ENCODE assay signal across 31 mouse cellular contexts in the genomic region with DNA sequence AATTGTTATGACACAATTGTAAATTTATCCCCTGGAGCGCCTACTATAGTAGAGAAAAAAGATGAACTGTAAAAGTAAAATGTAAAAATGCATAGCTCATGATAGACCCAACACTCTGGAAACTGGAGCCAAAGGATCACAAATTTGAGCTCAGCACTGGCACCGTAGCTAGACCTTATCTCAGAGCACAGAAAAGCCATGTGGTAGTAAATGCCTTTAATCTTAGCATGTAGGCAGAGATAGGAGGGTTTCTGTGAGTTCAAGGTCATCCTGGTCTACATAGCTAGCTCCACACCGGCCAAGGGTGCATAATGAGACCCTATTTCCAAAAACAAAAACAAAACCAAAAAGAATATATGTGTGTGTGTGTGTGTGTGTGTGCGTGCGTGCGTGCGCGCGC.
DNase-seq lines count a peak whose midpoint lies in the region; ATAC-seq and TF ChIP-seq lines count a peak whose summit lies in the region.
"Had no signal": no experiment of that assay in that cellular context is flagged by ENCODE, and none has a peak within 500 bp of the region (broad histone marks: within the 10 kb centered on the region; RNA-seq: fewer than 3 reads in every experiment).

No protein-coding gene starts in this region.

- no peaks in the 10 kb centered on the region for H3K36me3 ChIP-seq in liver, embryonic 13.5 days
- H3K36me3 ChIP-seq in midbrain, embryonic 11.5 days (ENCODE audit: control insufficient read depth, insufficient read depth, low read length) = no peaks in the 10 kb centered on the region
- H3K36me3 ChIP-seq in midbrain, postnatal 0 days (ENCODE audit: insufficient read depth, low read length) = no peaks in the 10 kb centered on the region
- no peaks in the 10 kb centered on the region for H3K36me3 ChIP-seq in kidney, embryonic 16.5 days (ENCODE audit: insufficient read depth, low read length)
- H3K36me3 ChIP-seq: embryonic facial prominence, embryonic 10.5 days; embryonic facial prominence, embryonic 13.5 days; forebrain, embryonic 12.5 days; forebrain, embryonic 15.5 days; G1E; heart, embryonic 12.5 days; heart, embryonic 15.5 days had no signal

- no peak overlapping the region for H3K4me3 ChIP-seq in liver, embryonic 13.5 days (replicated peaks)
- H3K4me3 ChIP-seq in midbrain, embryonic 11.5 days (ENCODE audit: low read depth, low read length) = no peak overlapping the region
- no peak overlapping the region for H3K4me3 ChIP-seq in midbrain, postnatal 0 days (ENCODE audit: low read depth, low read length)
- no peak overlapping the region for H3K4me3 ChIP-seq in kidney, embryonic 16.5 days (ENCODE audit: low read length)
- H3K4me3 ChIP-seq: embryonic facial prominence, embryonic 10.5 days; embryonic facial prominence, embryonic 13.5 days; erythroblast, embryonic 14.5 days; forebrain, embryonic 12.5 days; forebrain, embryonic 15.5 days; gastrocnemius, adult 2 months; heart, embryonic 12.5 days; heart, embryonic 15.5 days had no signal

- no peak for DNase-seq in liver, embryonic 13.5 days
- no peak for DNase-seq in liver
- DNase-seq in midbrain, embryonic 11.5 days (ENCODE audit: low spot score, missing footprints) = peak; percentile 21
- no peak for DNase-seq in midbrain, postnatal 0 days (ENCODE audit: low spot score)
- no peak for DNase-seq in embryo, embryonic 10 days (ENCODE audit: low spot score)
- DNase-seq: adrenal gland, adult 2 months; adrenal gland, postnatal 14 days; B cell, adult 2 months; cerebellum, adult 11 months; cerebellum, adult 2 months; cerebellum, adult 9-11 months; cerebellum, postnatal 25 days; embryo, embryonic 11 days; gastrocnemius, adult 2 months; gastrocnemius, postnatal 14 days; heart, adult 18-20 months; heart, postnatal 10 days; heart, postnatal 4 days had no signal

- H3K9ac ChIP-seq in liver, embryonic 13.5 days = no peak overlapping the region
- no peak overlapping the region for H3K9ac ChIP-seq in midbrain, embryonic 11.5 days (ENCODE audit: low read length)
- no peak overlapping the region for H3K9ac ChIP-seq in midbrain, postnatal 0 days (replicated peaks; ENCODE audit: low read length, poor library complexity, severe bottlenecking)
- no peak overlapping the region for H3K9ac ChIP-seq in kidney, embryonic 16.5 days (replicated peaks; ENCODE audit: low read length)
- H3K9ac ChIP-seq: embryonic facial prominence, embryonic 13.5 days; forebrain, embryonic 12.5 days; forebrain, embryonic 15.5 days; heart, embryonic 12.5 days; heart, embryonic 15.5 days; hindbrain, embryonic 14.5 days had no signal

- peak; percentile 37; the same call in 1 of the 2 replicates for ATAC-seq in liver, embryonic 13.5 days (ENCODE audit: low read depth)
- ATAC-seq in midbrain, embryonic 11.5 days (ENCODE audit: low FRiP score) = no peak
- no peak for ATAC-seq in midbrain, postnatal 0 days (ENCODE audit: low FRiP score)
- ATAC-seq in megakaryocyte progenitor cell, adult 5-6 weeks (replicated peaks; ENCODE audit: poor library complexity) = peak; percentile 32
- ATAC-seq in kidney, embryonic 16.5 days (ENCODE audit: low FRiP score, low TSS enrichment) = no peak
- ATAC-seq: forebrain, embryonic 15.5 days; hindbrain, postnatal 0 days had no signal

- TF ChIP-seq CTCF in midbrain, postnatal 0 days (IDR thresholded peaks at IDR 0.05) = no peak

- H3K4me1 ChIP-seq in liver, embryonic 13.5 days (replicated peaks) = peaks cover 9% of the 10 kb centered on the region; the same call in 1 of the 2 replicates
- no peaks in the 10 kb centered on the region for H3K4me1 ChIP-seq in midbrain, embryonic 11.5 days (ENCODE audit: control insufficient read depth, insufficient read depth, low read length)
- H3K4me1 ChIP-seq in midbrain, postnatal 0 days (ENCODE audit: insufficient read depth, low read length) = no peaks in the 10 kb centered on the region; the same call in 1 of the 2 replicates
- no peaks in the 10 kb centered on the region for H3K4me1 ChIP-seq in kidney, embryonic 16.5 days (ENCODE audit: insufficient read depth, low read length)
- H3K4me1 ChIP-seq: embryonic facial prominence, embryonic 10.5 days; embryonic facial prominence, embryonic 13.5 days; forebrain, embryonic 12.5 days; forebrain, embryonic 15.5 days; heart, embryonic 12.5 days; heart, embryonic 15.5 days had no signal

- 78% methylated on average over 9 of the region's 9 CpGs for WGBS in liver, embryonic 13.5 days (ENCODE audit: insufficient replicate concordance)
- WGBS in midbrain, embryonic 11.5 days = 93% methylated on average over 9 of the region's 9 CpGs
- WGBS in midbrain, postnatal 0 days = 96% methylated on average over 9 of the region's 9 CpGs
- WGBS in kidney, embryonic 16.5 days = 94% methylated on average over 9 of the region's 9 CpGs

- H3K27ac ChIP-seq in liver, embryonic 13.5 days = no peak overlapping the region
- no peak overlapping the region for H3K27ac ChIP-seq in midbrain, embryonic 11.5 days (ENCODE audit: low read depth, low read length)
- H3K27ac ChIP-seq in midbrain, postnatal 0 days (ENCODE audit: low read depth, low read length) = no peak overlapping the region
- no peak overlapping the region for H3K27ac ChIP-seq in kidney, embryonic 16.5 days (ENCODE audit: low read length)
- H3K27ac ChIP-seq: embryonic facial prominence, embryonic 10.5 days; embryonic facial prominence, embryonic 13.5 days; forebrain, embryonic 12.5 days; forebrain, embryonic 15.5 days; gastrocnemius, adult 2 months; heart, embryonic 15.5 days; hindbrain, embryonic 14.5 days; hindbrain, postnatal 0 days had no signal

- H3K27me3 ChIP-seq in liver, embryonic 13.5 days = no peaks in the 10 kb centered on the region
- H3K27me3 ChIP-seq in midbrain, embryonic 11.5 days (ENCODE audit: control insufficient read depth, insufficient read depth, low read length) = no peaks in the 10 kb centered on the region
- no peaks in the 10 kb centered on the region for H3K27me3 ChIP-seq in midbrain, postnatal 0 days (ENCODE audit: insufficient read depth, low read length)
- no peaks in the 10 kb centered on the region for H3K27me3 ChIP-seq in kidney, embryonic 16.5 days (ENCODE audit: insufficient read depth, low read length)
- H3K27me3 ChIP-seq: CH12.LX; embryonic facial prominence, embryonic 13.5 days; forebrain, embryonic 12.5 days; forebrain, embryonic 15.5 days; heart, embryonic 12.5 days; heart, embryonic 15.5 days had no signal

- no peak overlapping the region for H3K4me2 ChIP-seq in liver, embryonic 13.5 days
- H3K4me2 ChIP-seq in midbrain, embryonic 11.5 days = no peak overlapping the region
- no peak overlapping the region for H3K4me2 ChIP-seq in midbrain, postnatal 0 days (ENCODE audit: low read depth, low read length, poor library complexity, severe bottlenecking)
- no peak overlapping the region for H3K4me2 ChIP-seq in kidney, embryonic 16.5 days (replicated peaks; ENCODE audit: low read depth, low read length)
- H3K4me2 ChIP-seq: embryonic facial prominence, embryonic 13.5 days; forebrain, embryonic 12.5 days; forebrain, embryonic 15.5 days; heart, embryonic 12.5 days; heart, embryonic 15.5 days; hindbrain, embryonic 14.5 days had no signal

- no peaks in the 10 kb centered on the region for H3K9me3 ChIP-seq in liver, embryonic 13.5 days (replicated peaks)
- H3K9me3 ChIP-seq in midbrain, embryonic 11.5 days (ENCODE audit: control insufficient read depth, low read length) = no peaks in the 10 kb centered on the region
- no peaks in the 10 kb centered on the region for H3K9me3 ChIP-seq in midbrain, postnatal 0 days (ENCODE audit: low read length)
- H3K9me3 ChIP-seq in kidney, embryonic 16.5 days (ENCODE audit: low read length) = no peaks in the 10 kb centered on the region
- H3K9me3 ChIP-seq: embryonic facial prominence, embryonic 10.5 days; embryonic facial prominence, embryonic 13.5 days; forebrain, embryonic 12.5 days; forebrain, embryonic 15.5 days; G1E; heart, embryonic 12.5 days; heart, embryonic 15.5 days had no signal

Comparison
In these comparisons a context has a peak if more than half of its experiments do, and no peak if none do; other contexts are left out.
1. ATAC-seq: peak in liver, embryonic 13.5 days (single experiment) and megakaryocyte progenitor cell, adult 5-6 weeks (single experiment); none in midbrain, embryonic 11.5 days (single experiment), midbrain, postnatal 0 days (single experiment) and kidney, embryonic 16.5 days (single experiment).